Mouse (Mus musculus): ENCODE measurements around the gene Calu. TPM values are rescaled to one million over a fixed set of nuclear protein-coding genes. Genes with fewer than 3 reads are reported as not detected.

Calu gene
- polyA plus RNA-seq, 1 experiment = 14.9 TPM

DNA sequence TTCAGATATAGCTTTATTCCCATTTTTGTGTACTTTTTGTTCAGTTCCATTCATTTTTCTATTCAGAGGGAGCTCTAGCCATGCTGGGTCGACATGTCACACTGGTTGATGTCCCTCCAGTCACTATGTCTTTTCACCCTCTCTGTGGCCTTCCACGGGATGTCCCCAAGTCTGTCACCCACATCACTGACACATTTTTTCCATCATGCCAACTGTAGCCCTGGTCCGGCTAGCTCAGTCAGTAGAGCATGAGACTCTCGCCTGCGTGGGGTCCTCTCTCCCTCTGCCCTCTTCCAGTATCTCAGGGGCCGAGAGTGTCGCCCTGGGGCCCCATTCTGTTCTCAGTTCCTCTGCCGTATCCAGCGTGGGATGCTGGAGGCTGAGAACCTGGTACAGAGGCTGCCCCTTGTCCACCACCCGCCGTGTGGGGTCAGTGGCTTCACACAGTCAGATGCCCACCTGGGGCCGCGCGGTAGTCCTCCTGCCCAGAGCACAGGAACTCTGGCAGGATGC is 34.1 kb upstream of the Calu start:
- Histone ChIP-seq H3K36me3 (ENCODE audit: control insufficient read depth, insufficient read depth, low read length) (no peaks in the 10 kb centered on the region), H3K27me3 (ENCODE audit: control insufficient read depth, insufficient read depth, low read length) (no peaks in the 10 kb centered on the region), H3K4me1 (ENCODE audit: control insufficient read depth, insufficient read depth, insufficient read length) (no peaks in the 10 kb centered on the region), H3K4me3 (ENCODE audit: extremely low read depth, insufficient read depth, insufficient read length) (no peak overlapping the region), H3K27ac (ENCODE audit: insufficient read depth, low read length) (no peak overlapping the region)
- TF ChIP-seq POLR2A (IDR thresholded peaks at IDR 0.05; ENCODE audit: low read depth, low read length) = no peak
- WGBS = 84% methylated on average over 14 of the region's 14 CpGs
- DNase-seq (ENCODE audit: low read depth in 1 of 2, low spot score in 2 of 2) = no peak

- no peak for TF ChIP-seq CTCF (IDR thresholded peaks at IDR 0.05; ENCODE audit: extremely low read depth, insufficient read depth, insufficient read length, insufficient replicate concordance)
- TF ChIP-seq POLR2A (IDR thresholded peaks at IDR 0.05; ENCODE audit: low read depth, low read length) = no peak
Measured at GRCm38 (mm10) chr6:29317286-29317685, 30.6 kb upstream of the Calu start.

GRCm38 (mm10) chr6:29317941-29318340 is 29.9 kb upstream of the Calu start:
- no peak for DNase-seq (ENCODE audit: low read depth in 1 of 2, low spot score in 2 of 2)
- no peak for TF ChIP-seq POLR2A (IDR thresholded peaks at IDR 0.05; ENCODE audit: low read depth, low read length)
- no peak for TF ChIP-seq CTCF (IDR thresholded peaks at IDR 0.05; ENCODE audit: extremely low read depth, insufficient read depth, insufficient read length, insufficient replicate concordance)
- Histone ChIP-seq H3K36me3 (ENCODE audit: control insufficient read depth, insufficient read depth, low read length) (no peaks in the 10 kb centered on the region), H3K4me3 (ENCODE audit: extremely low read depth, insufficient read depth, insufficient read length) (no peak overlapping the region), H3K27me3 (ENCODE audit: control insufficient read depth, insufficient read depth, low read length) (no peaks in the 10 kb centered on the region), H3K27ac (ENCODE audit: insufficient read depth, low read length) (no peak overlapping the region), H3K4me1 (ENCODE audit: control insufficient read depth, insufficient read depth, insufficient read length) (no peaks in the 10 kb centered on the region; the same call in 1 of the 2 replicates)
- 82% methylated on average over 3 of the region's 3 CpGs for WGBS

More at GRCm38 (mm10) chr6:29317286-29317685, 30.6 kb upstream of the Calu start:
- no peaks in the 10 kb centered on the region for H3K36me3 ChIP-seq (ENCODE audit: control insufficient read depth, insufficient read depth, low read length)
- no peak overlapping the region for H3K27ac ChIP-seq (ENCODE audit: insufficient read depth, low read length)
- no peaks in the 10 kb centered on the region for H3K4me1 ChIP-seq (ENCODE audit: control insufficient read depth, insufficient read depth, insufficient read length)
- H3K4me3 ChIP-seq (ENCODE audit: extremely low read depth, insufficient read depth, insufficient read length) = no peak overlapping the region
- 70% methylated on average over 2 of the region's 2 CpGs for WGBS
- no peaks in the 10 kb centered on the region for H3K27me3 ChIP-seq (ENCODE audit: control insufficient read depth, insufficient read depth, low read length)
- DNase-seq (ENCODE audit: low read depth in 1 of 2, low spot score in 2 of 2) = no peak

DNA sequence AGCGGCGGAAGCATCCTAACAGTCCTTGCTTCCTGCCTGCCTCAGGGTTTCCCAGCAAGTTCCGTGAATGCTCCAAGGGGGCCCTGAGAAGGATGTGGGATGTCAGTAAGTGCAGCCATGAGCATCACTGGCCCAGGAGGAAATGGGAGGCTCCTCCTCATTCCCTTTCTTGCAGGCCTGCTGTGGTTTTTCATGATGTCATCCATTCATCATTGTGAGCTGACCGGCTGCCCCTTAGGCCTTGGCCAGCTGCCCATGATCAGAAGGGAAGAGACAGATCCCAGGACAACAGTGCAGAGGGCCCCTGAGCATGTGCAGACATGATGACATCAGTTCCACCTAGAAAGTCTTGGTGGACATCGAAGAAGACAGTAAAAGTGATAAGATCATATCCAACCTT is 29.0 kb upstream of the Calu start, which contains the start of gene Fam71f1:
Fam71f1 (plus strand) TSS at position 262 of the 400 bp plus-strand sequence.
- TF ChIP-seq POLR2A (IDR thresholded peaks at IDR 0.05; ENCODE audit: low read depth, low read length) = no peak
- H3K4me3 ChIP-seq (ENCODE audit: extremely low read depth, insufficient read depth, insufficient read length) = no peak within 1 kb of the TSS
- no peaks in the 10 kb centered on the region; the same call in 1 of the 2 replicates for H3K4me1 ChIP-seq (ENCODE audit: control insufficient read depth, insufficient read depth, insufficient read length)
- no peaks in the 10 kb centered on the region for H3K27me3 ChIP-seq (ENCODE audit: control insufficient read depth, insufficient read depth, low read length)
- H3K36me3 ChIP-seq (ENCODE audit: control insufficient read depth, insufficient read depth, low read length) = no peaks in the 10 kb centered on the region
- no peak for DNase-seq (ENCODE audit: low read depth in 1 of 2, low spot score in 2 of 2)
- 34% methylated on average over 3 of the region's 5 CpGs for WGBS
- no peak within 1 kb of the TSS for H3K27ac ChIP-seq (ENCODE audit: insufficient read depth, low read length)

- H3K36me3 ChIP-seq (ENCODE audit: control insufficient read depth, insufficient read depth, low read length) = no peaks in the 10 kb centered on the region
- no peak for DNase-seq (ENCODE audit: low read depth in 1 of 2, low spot score in 2 of 2)
- TF ChIP-seq POLR2A (IDR thresholded peaks at IDR 0.05; ENCODE audit: low read depth, low read length) (no peak), CTCF (IDR thresholded peaks at IDR 0.05; ENCODE audit: extremely low read depth, insufficient read depth, insufficient read length, insufficient replicate concordance) (no peak)
- H3K4me1 ChIP-seq (ENCODE audit: control insufficient read depth, insufficient read depth, insufficient read length) = no peaks in the 10 kb centered on the region; the same call in 1 of the 2 replicates
- 75% methylated on average over 6 of the region's 6 CpGs for WGBS
- no peak overlapping the region for H3K27ac ChIP-seq (ENCODE audit: insufficient read depth, low read length)
- H3K27me3 ChIP-seq (ENCODE audit: control insufficient read depth, insufficient read depth, low read length) = no peaks in the 10 kb centered on the region
- H3K4me3 ChIP-seq (ENCODE audit: extremely low read depth, insufficient read depth, insufficient read length) = no peak overlapping the region
Measured at GRCm38 (mm10) chr6:29321586-29321985, 26.3 kb upstream of the Calu start.

DNA sequence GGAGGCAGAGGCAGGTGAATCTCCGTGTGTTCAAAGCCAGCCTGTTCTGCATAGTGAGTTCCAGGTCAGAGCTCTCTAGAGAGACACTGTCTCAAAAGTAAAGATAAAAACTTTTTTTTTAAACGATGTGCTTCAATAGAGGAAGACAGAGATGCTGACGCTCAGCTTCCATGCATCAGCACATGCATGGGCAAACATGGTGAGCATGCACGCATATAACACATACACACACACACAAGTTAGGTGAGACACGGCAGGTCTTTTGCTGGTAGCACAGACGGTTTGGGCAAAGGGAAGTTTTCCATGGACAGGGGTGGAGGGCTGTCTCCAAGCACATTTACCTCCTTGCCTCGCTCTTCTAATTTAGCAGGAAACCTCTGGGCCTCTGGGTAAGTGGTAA is 25.7 kb upstream of the Calu start:
- Histone ChIP-seq H3K27ac (ENCODE audit: insufficient read depth, low read length) (no peak overlapping the region), H3K4me3 (ENCODE audit: extremely low read depth, insufficient read depth, insufficient read length) (no peak overlapping the region), H3K36me3 (ENCODE audit: control insufficient read depth, insufficient read depth, low read length) (no peaks in the 10 kb centered on the region), H3K4me1 (ENCODE audit: control insufficient read depth, insufficient read depth, insufficient read length) (no peaks in the 10 kb centered on the region; the same call in 1 of the 2 replicates), H3K27me3 (ENCODE audit: control insufficient read depth, insufficient read depth, low read length) (no peaks in the 10 kb centered on the region)
- WGBS = 88% methylated on average over 7 of the region's 7 CpGs
- TF ChIP-seq CTCF (IDR thresholded peaks at IDR 0.05; ENCODE audit: extremely low read depth, insufficient read depth, insufficient read length, insufficient replicate concordance) (no peak), POLR2A (IDR thresholded peaks at IDR 0.05; ENCODE audit: low read depth, low read length) (no peak)
- DNase-seq (ENCODE audit: low read depth in 1 of 2, low spot score in 2 of 2) = no peak

DNA sequence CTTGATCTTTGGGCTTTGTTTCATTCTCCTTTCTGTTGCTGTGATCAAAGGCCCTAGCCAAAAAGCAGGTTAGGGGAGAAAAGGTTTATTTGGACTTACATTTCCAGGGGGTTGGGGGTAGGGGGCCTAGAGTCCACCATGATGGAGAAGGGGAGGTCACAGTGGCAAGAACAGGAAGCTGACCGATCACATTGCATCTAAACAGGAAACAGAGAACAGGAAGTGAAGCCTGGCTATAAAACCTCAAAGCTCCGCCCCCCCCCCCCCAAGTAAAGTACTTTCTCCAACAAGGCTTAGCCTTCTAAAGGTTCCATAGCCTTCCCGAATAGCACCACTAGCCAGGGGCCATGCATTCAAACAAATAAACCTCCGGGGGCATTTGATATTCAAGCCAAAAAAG is 25.1 kb upstream of the Calu start:
- Histone ChIP-seq H3K27ac (ENCODE audit: insufficient read depth, low read length) (no peak overlapping the region), H3K4me1 (ENCODE audit: control insufficient read depth, insufficient read depth, insufficient read length) (no peaks in the 10 kb centered on the region; the same call in 1 of the 2 replicates), H3K4me3 (ENCODE audit: extremely low read depth, insufficient read depth, insufficient read length) (no peak overlapping the region), H3K27me3 (ENCODE audit: control insufficient read depth, insufficient read depth, low read length) (no peaks in the 10 kb centered on the region), H3K36me3 (ENCODE audit: control insufficient read depth, insufficient read depth, low read length) (no peaks in the 10 kb centered on the region)
- DNase-seq (ENCODE audit: low read depth in 1 of 2, low spot score in 2 of 2) = no peak
- 54% methylated on average over 4 of the region's 4 CpGs for WGBS
- TF ChIP-seq POLR2A (IDR thresholded peaks at IDR 0.05; ENCODE audit: low read depth, low read length) (no peak), CTCF (IDR thresholded peaks at IDR 0.05; ENCODE audit: extremely low read depth, insufficient read depth, insufficient read length, insufficient replicate concordance) (no peak)

All from spleen, adult 2 months (tissue).